Mouse (Mus musculus): ENCODE data around the gene Rapsn. TPM values are rescaled to one million over a fixed set of nuclear protein-coding genes. Genes with fewer than 3 reads are reported as not detected.

Rapsn gene
- polyA plus RNA-seq, 1 experiment from 2014 or later = 8.7 TPM

Other genes with a start within 250 kb of the Rapsn start
- gene Mtch2, start 188.5 kb upstream of the Rapsn start, polyA plus RNA-seq (2016; fragmentation: Nextera tagmentation; extraction: Ambion mirVana) = 184 and 195 TPM in 2 replicates
- 20.6 and 20.9 TPM in 2 replicates for gene C1qtnf4, start 149.8 kb upstream of the Rapsn start, polyA plus RNA-seq (2016; fragmentation: Nextera tagmentation; extraction: Ambion mirVana)
- 52.0 and 53.4 TPM in 2 replicates for gene Kbtbd4, start 130.9 kb upstream of the Rapsn start, polyA plus RNA-seq (2016; fragmentation: Nextera tagmentation; extraction: Ambion mirVana)
- 207 and 212 TPM in 2 replicates for gene Ndufs3, start 130.8 kb upstream of the Rapsn start, polyA plus RNA-seq (2016; fragmentation: Nextera tagmentation; extraction: Ambion mirVana)
- gene Celf1, start 95.2 kb upstream of the Rapsn start, polyA plus RNA-seq (2016; fragmentation: Nextera tagmentation; extraction: Ambion mirVana) = 113 and 125 TPM in 2 replicates
- 350 and 352 TPM in 2 replicates for gene Psmc3, start 18.4 kb downstream of the Rapsn start, polyA plus RNA-seq (2016; fragmentation: Nextera tagmentation; extraction: Ambion mirVana)
- gene Slc39a13, start 34.8 kb downstream of the Rapsn start, polyA plus RNA-seq (2016; fragmentation: Nextera tagmentation; extraction: Ambion mirVana) = 45.2 and 49.0 TPM in 2 replicates
- 2.8 and 3.3 TPM in 2 replicates for gene Spi1, start 46.8 kb downstream of the Rapsn start, polyA plus RNA-seq (2016; fragmentation: Nextera tagmentation; extraction: Ambion mirVana)
- 0.09 and 0.12 TPM in 2 replicates for gene Mybpc3, start 82.5 kb downstream of the Rapsn start, polyA plus RNA-seq (2016; fragmentation: Nextera tagmentation; extraction: Ambion mirVana)
- 13.3 and 16.2 TPM in 2 replicates for gene Madd, start 148.2 kb downstream of the Rapsn start, polyA plus RNA-seq (2016; fragmentation: Nextera tagmentation; extraction: Ambion mirVana)
- 1.9 and 2.0 TPM in 2 replicates for gene Nr1h3, start 167.2 kb downstream of the Rapsn start, polyA plus RNA-seq (2016; fragmentation: Nextera tagmentation; extraction: Ambion mirVana)
- gene Acp2, start 167.3 kb downstream of the Rapsn start, polyA plus RNA-seq (2016; fragmentation: Nextera tagmentation; extraction: Ambion mirVana) = 30.1 and 30.3 TPM in 2 replicates
- gene Ddb2, start 201.4 kb downstream of the Rapsn start, polyA plus RNA-seq (2016; fragmentation: Nextera tagmentation; extraction: Ambion mirVana) = 18.0 and 19.6 TPM in 2 replicates
- 44.7 and 44.8 TPM in 2 replicates for gene Pacsin3, start 220.3 kb downstream of the Rapsn start, polyA plus RNA-seq (2016; fragmentation: Nextera tagmentation; extraction: Ambion mirVana)
- gene Arfgap2, start 229.4 kb downstream of the Rapsn start, polyA plus RNA-seq (2016; fragmentation: Nextera tagmentation; extraction: Ambion mirVana) = 99.9 and 108 TPM in 2 replicates

All from limb, embryonic 12.5 days (tissue).